ENCODE assay signal across 8 mouse cellular contexts in genomic region chr7:79914556-79914955, GRCm38 (mm10). TPM values are rescaled to one million over a fixed set of nuclear protein-coding genes. Genes with fewer than 3 reads are reported as not detected.
A peak's percentile ranks its signal among the peaks of the same experiment; 100 is the strongest.
DNase-seq lines count a peak whose midpoint lies in the region; ATAC-seq and TF ChIP-seq lines count a peak whose summit lies in the region.

No protein-coding gene starts in this region.

- H3K9me3 ChIP-seq in midbrain, embryonic 10.5 days (replicated peaks) = no peaks in the 10 kb centered on the region
- H3K9me3 ChIP-seq in midbrain, embryonic 15.5 days = no peaks in the 10 kb centered on the region

- no peaks in the 10 kb centered on the region for H3K27me3 ChIP-seq in midbrain, embryonic 10.5 days (ENCODE audit: low read depth, poor library complexity, severe bottlenecking)
- H3K27me3 ChIP-seq in midbrain, embryonic 15.5 days (replicated peaks) = no peaks in the 10 kb centered on the region

- peaks cover 2% of the 10 kb centered on the region for H3K4me1 ChIP-seq in midbrain, embryonic 10.5 days
- H3K4me1 ChIP-seq in midbrain, embryonic 15.5 days = peaks cover 6% of the 10 kb centered on the region
- H3K4me1 ChIP-seq in embryonic fibroblast, embryonic 13.5 days (ENCODE audit: control insufficient read depth, insufficient read depth, low read length) = no peaks in the 10 kb centered on the region; the same call in 1 of the 2 replicates

- DNase-seq in adrenal gland, postnatal 10 days = peak; percentile 40
- DNase-seq in adrenal gland, adult 8-10 months = no peak
- peak; percentile 16 for DNase-seq in midbrain, embryonic 10.5 days (ENCODE audit: low spot score)
- DNase-seq in lung, postnatal 10 days = peak; percentile 51
- no peak for DNase-seq in cerebellum, adult 11-12 months

- no peak overlapping the region for H3K4me2 ChIP-seq in midbrain, embryonic 15.5 days

- TF ChIP-seq CTCF in embryonic fibroblast, embryonic 13.5 days (IDR thresholded peaks at IDR 0.05; ENCODE audit: borderline replicate concordance, insufficient read depth, low read length) = peak; percentile 22; the same call in 1 of the 2 replicates

- no peak for TF ChIP-seq POLR2A in embryonic fibroblast, embryonic 13.5 days (IDR thresholded peaks at IDR 0.05; ENCODE audit: low read depth, low read length)

- ATAC-seq in midbrain, embryonic 15.5 days (replicated peaks) = no peak
- ATAC-seq in megakaryocyte, adult 5-6 weeks (ENCODE audit: poor library complexity, severe bottlenecking) = no peak

- 79% methylated on average over 3 of the region's 3 CpGs for WGBS in midbrain, embryonic 10.5 days
- WGBS in midbrain, embryonic 15.5 days = 70% methylated on average over 3 of the region's 3 CpGs

- H3K9ac ChIP-seq in midbrain, embryonic 15.5 days = no peak overlapping the region

- H3K4me3 ChIP-seq in midbrain, embryonic 10.5 days = no peak overlapping the region
- H3K4me3 ChIP-seq in midbrain, embryonic 15.5 days = no peak overlapping the region
- no peak overlapping the region for H3K4me3 ChIP-seq in embryonic fibroblast, embryonic 13.5 days (ENCODE audit: insufficient read depth, low read length)

- peaks cover 56% of the 10 kb centered on the region for H3K36me3 ChIP-seq in midbrain, embryonic 10.5 days
- peaks cover 12% of the 10 kb centered on the region for H3K36me3 ChIP-seq in midbrain, embryonic 15.5 days (replicated peaks)

- no peak overlapping the region for H3K27ac ChIP-seq in midbrain, embryonic 10.5 days (replicated peaks)
- H3K27ac ChIP-seq in midbrain, embryonic 15.5 days = no peak overlapping the region
- H3K27ac ChIP-seq in embryonic fibroblast, embryonic 13.5 days (ENCODE audit: insufficient read depth, low read length) = no peak overlapping the region

RNA-seq across cellular contexts. Expression of gene Ap3s2, which starts 5.9 kb away (rescaled TPM):
- total RNA-seq in adrenal gland, postnatal 10 days (2021) = 10 to 100 TPM; 23.4 to 26.2 TPM
- 10 to 100 TPM; 27.3 to 32.1 (median 30.7) TPM for total RNA-seq in adrenal gland, adult 8-10 months (2022)
- polyA plus RNA-seq in midbrain, embryonic 10.5 days (2016; fragmentation: Nextera tagmentation; extraction: Ambion mirVana) = 52.3 and 55.1 TPM in 2 replicates
- 39.9 and 41.7 TPM in 2 replicates for polyA plus RNA-seq in midbrain, embryonic 15.5 days (2015; fragmentation: Nextera tagmentation; extraction: Ambion mirVana)
- polyA plus RNA-seq in embryonic fibroblast, embryonic 13.5 days (2011; ENCODE audit: insufficient read length, low read depth, missing spikeins) = 26.4 and 31.6 TPM in 2 replicates
- 14.6 and 22.8 TPM in 2 replicates for total RNA-seq in megakaryocyte, adult 5-6 weeks (2015)
- total RNA-seq in megakaryocyte, adult 5-6 weeks (2017) = 4.6 and 5.9 TPM in 2 replicates

RNA-seq across cellular contexts. Expression of gene Arpin, which starts 20.6 kb away (rescaled TPM):
- total RNA-seq in adrenal gland, postnatal 10 days (2021) = 10 to 100 TPM; 16.3 to 22.7 TPM
- 10 to 100 TPM; 16.9 to 27.6 (median 22.9) TPM for total RNA-seq in adrenal gland, adult 8-10 months (2022)
- 24.0 and 24.5 TPM in 2 replicates for polyA plus RNA-seq in midbrain, embryonic 10.5 days (2016; fragmentation: Nextera tagmentation; extraction: Ambion mirVana)
- polyA plus RNA-seq in midbrain, embryonic 15.5 days (2015; fragmentation: Nextera tagmentation; extraction: Ambion mirVana) = 17.6 and 19.1 TPM in 2 replicates
- polyA plus RNA-seq in embryonic fibroblast, embryonic 13.5 days (2011; ENCODE audit: insufficient read length, low read depth, missing spikeins) = 31.1 and 43.8 TPM in 2 replicates
- total RNA-seq in megakaryocyte, adult 5-6 weeks (2015) = not detected in 2 replicates
- total RNA-seq in megakaryocyte, adult 5-6 weeks (2017) = 0.08 TPM in 1 of 2 replicates, not detected in the other

RNA-seq across cellular contexts. Expression of gene Anpep, which starts 53.7 kb away (rescaled TPM):
- 10 to 100 TPM; 33.0 to 41.3 TPM for total RNA-seq in adrenal gland, postnatal 10 days (2021)
- total RNA-seq in adrenal gland, adult 8-10 months (2022) = 10 to 100 TPM; 10.5 to 21.9 (median 15.4) TPM
- 3.9 and 5.5 TPM in 2 replicates for polyA plus RNA-seq in midbrain, embryonic 10.5 days (2016; fragmentation: Nextera tagmentation; extraction: Ambion mirVana)
- 3.8 TPM in 2 replicates for polyA plus RNA-seq in midbrain, embryonic 15.5 days (2015; fragmentation: Nextera tagmentation; extraction: Ambion mirVana)
- 38.2 and 41.0 TPM in 2 replicates for polyA plus RNA-seq in embryonic fibroblast, embryonic 13.5 days (2011; ENCODE audit: insufficient read length, low read depth, missing spikeins)
- 1.8 and 2.0 TPM in 2 replicates for total RNA-seq in megakaryocyte, adult 5-6 weeks (2015)
- total RNA-seq in megakaryocyte, adult 5-6 weeks (2017) = not detected in 2 replicates

Comparison
In these comparisons a context has a peak if more than half of its experiments do, and no peak if none do; other contexts are left out.
1. DNase-seq: peak in adrenal gland, postnatal 10 days (single experiment), midbrain, embryonic 10.5 days (single experiment) and lung, postnatal 10 days (single experiment); none in adrenal gland, adult 8-10 months (single experiment) and cerebellum, adult 11-12 months (single experiment).
2. RNA of gene Arpin, which starts 20.6 kb away (total RNA-seq): 16.9 to 27.6 TPM in adrenal gland, adult 8-10 months and 16.3 to 22.7 TPM in adrenal gland, postnatal 10 days; 0.08 TPM in megakaryocyte, adult 5-6 weeks; every median in the first group is over 10 times any median in the second.